Mouse (Mus musculus): ENCODE measurements at regions not wholly inside any gene's neighbourhood (a gene's known extent, or its start where the extent isn't known, plus 50 kb on each side); places are given as distances from the start of the nearest gene placed in this dataset.

DNA sequence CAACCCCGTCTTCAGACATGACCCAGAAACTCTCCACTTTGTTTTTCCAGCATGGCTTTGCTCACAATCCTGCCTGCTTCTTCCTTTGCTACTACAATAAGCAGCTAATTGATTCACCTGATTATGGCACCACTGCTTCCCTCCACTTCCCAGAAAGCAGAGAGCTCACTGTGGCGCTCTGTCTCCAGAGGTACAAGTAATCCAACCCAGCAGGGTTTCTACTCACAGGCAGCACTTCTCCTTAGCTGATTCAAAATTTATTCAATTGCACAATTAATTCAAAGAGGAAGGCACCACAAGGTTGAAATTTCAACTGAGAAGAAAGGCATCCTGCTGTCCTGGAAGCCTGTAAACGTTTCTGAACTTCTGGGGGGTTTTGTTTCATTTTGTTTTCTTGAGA lies 293.9 kb downstream of the Ptprc start:
- H3K9ac ChIP-seq (ENCODE audit: insufficient read depth, low read depth, low read length, poor library complexity, severe bottlenecking): no peak overlapping the region
- in situ Hi-C loops (cut with MboI; ENCODE audit: low sequenced_read_pairs in 2 of 2, unreplicated experiment in 2 of 2): no loop called here
- H3K9me3 ChIP-seq (ENCODE audit: control insufficient read depth, insufficient read depth, low read depth, low read length): no peaks in the 10 kb centered on the region
- TF ChIP-seq CHD2 (IDR thresholded peaks at IDR 0.05; ENCODE audit: low read depth, low read length): no peak
- no peak for TF ChIP-seq ZC3H11A (IDR thresholded peaks at IDR 0.05; ENCODE audit: borderline replicate concordance, low read depth, low read length)
- no peak for TF ChIP-seq MAFK (IDR thresholded peaks at IDR 0.05; ENCODE audit: insufficient read depth, low read depth, low read length)
- no peak for TF ChIP-seq ZNF384 (IDR thresholded peaks at IDR 0.05; ENCODE audit: low read depth, low read length)
- TF ChIP-seq HCFC1 (IDR thresholded peaks at IDR 0.05; ENCODE audit: borderline replicate concordance, insufficient read depth, low read length): no peak
- no peaks in the 10 kb centered on the region for H3K36me3 ChIP-seq (ENCODE audit: control insufficient read depth, insufficient read depth, low read length, poor library complexity, severe bottlenecking)
- no peak overlapping the region for H3K4me3 ChIP-seq (ENCODE audit: insufficient read depth in 1 of 2, low read depth in 1 of 2, low read length in 2 of 2, poor library complexity in 1 of 2, severe bottlenecking in 1 of 2)
- no peak for DNase-seq (ENCODE audit: low read depth, low spot score)
- no peaks in the 10 kb centered on the region for H3K4me1 ChIP-seq (ENCODE audit: control insufficient read depth in 2 of 2, insufficient read depth in 2 of 2, low read length in 2 of 2, poor library complexity in 1 of 2)
- H3K27ac ChIP-seq (ENCODE audit: insufficient read depth, low read depth, low read length, poor library complexity, severe bottlenecking): no peak overlapping the region

DNA sequence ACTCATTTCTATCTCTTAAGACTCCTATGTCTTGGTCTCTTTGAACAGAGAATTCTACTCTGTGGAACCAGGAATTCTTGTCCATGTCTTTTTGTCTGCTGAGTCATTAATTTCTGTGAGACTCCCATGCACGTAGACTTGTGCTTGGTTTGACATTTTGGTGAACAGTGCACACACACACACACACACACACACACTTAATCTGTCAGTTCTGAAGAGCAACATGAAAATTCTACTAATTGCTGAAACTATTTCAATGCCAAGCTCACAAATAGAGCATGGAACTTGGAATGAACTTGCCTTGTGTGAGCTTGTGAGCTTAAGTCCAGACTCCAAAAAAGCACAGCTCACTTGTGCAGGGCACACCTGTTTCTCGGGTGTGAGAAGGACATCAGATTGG lies 301.1 kb downstream of the Ptprc start:
- Histone ChIP-seq H3K9ac (ENCODE audit: insufficient read depth, low read depth, low read length, poor library complexity, severe bottlenecking) (no peak overlapping the region), H3K4me1 (ENCODE audit: control insufficient read depth in 2 of 2, insufficient read depth in 2 of 2, low read length in 2 of 2, poor library complexity in 1 of 2) (no peaks in the 10 kb centered on the region), H3K36me3 (ENCODE audit: control insufficient read depth, insufficient read depth, low read length, poor library complexity, severe bottlenecking) (no peaks in the 10 kb centered on the region), H3K9me3 (ENCODE audit: control insufficient read depth, insufficient read depth, low read depth, low read length) (no peaks in the 10 kb centered on the region), H3K27ac (ENCODE audit: insufficient read depth, low read depth, low read length, poor library complexity, severe bottlenecking) (no peak overlapping the region), H3K4me3 (ENCODE audit: insufficient read depth in 1 of 2, low read depth in 1 of 2, low read length in 2 of 2, poor library complexity in 1 of 2, severe bottlenecking in 1 of 2) (no peak overlapping the region)
- TF ChIP-seq MAFK (IDR thresholded peaks at IDR 0.05; ENCODE audit: insufficient read depth, low read depth, low read length): no peak
- TF ChIP-seq CHD2 (IDR thresholded peaks at IDR 0.05; ENCODE audit: low read depth, low read length): no peak
- no peak for TF ChIP-seq ZNF384 (IDR thresholded peaks at IDR 0.05; ENCODE audit: low read depth, low read length)
- no peak for TF ChIP-seq ZC3H11A (IDR thresholded peaks at IDR 0.05; ENCODE audit: borderline replicate concordance, low read depth, low read length)
- TF ChIP-seq HCFC1 (IDR thresholded peaks at IDR 0.05; ENCODE audit: borderline replicate concordance, insufficient read depth, low read length): no peak
- no peak for DNase-seq (ENCODE audit: low read depth, low spot score)
- in situ Hi-C loops (cut with MboI; ENCODE audit: low sequenced_read_pairs in 2 of 2, unreplicated experiment in 2 of 2): no loop called here

DNA sequence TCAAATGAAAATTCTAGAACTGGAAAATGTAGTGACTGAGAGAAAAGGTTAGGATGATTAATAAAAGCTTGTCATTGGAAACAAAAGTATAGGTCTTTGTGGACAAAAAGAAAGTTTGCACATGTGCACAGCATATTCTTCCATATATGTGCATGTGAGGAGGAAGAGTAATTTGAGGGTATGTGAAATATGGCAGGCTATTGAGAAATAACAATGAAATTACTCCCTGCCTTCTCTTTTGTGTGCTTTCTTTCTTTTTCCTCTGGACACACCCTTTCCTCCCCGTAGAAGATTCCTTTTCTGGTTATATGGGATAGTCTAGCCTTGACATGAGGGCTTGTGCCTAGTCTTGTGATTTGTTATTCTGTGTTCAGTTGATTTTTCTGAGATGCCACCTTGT lies 301.9 kb downstream of the Ptprc start:
- no peaks in the 10 kb centered on the region for H3K9me3 ChIP-seq (ENCODE audit: control insufficient read depth, insufficient read depth, low read depth, low read length)
- in situ Hi-C loops (cut with MboI; ENCODE audit: low sequenced_read_pairs in 2 of 2, unreplicated experiment in 2 of 2): no loop called here
- no peaks in the 10 kb centered on the region for H3K4me1 ChIP-seq (ENCODE audit: control insufficient read depth in 2 of 2, insufficient read depth in 2 of 2, low read length in 2 of 2, poor library complexity in 1 of 2)
- H3K9ac ChIP-seq (ENCODE audit: insufficient read depth, low read depth, low read length, poor library complexity, severe bottlenecking): no peak overlapping the region
- no peak for DNase-seq (ENCODE audit: low read depth, low spot score)
- no peak for TF ChIP-seq CHD2 (IDR thresholded peaks at IDR 0.05; ENCODE audit: low read depth, low read length)
- TF ChIP-seq HCFC1 (IDR thresholded peaks at IDR 0.05; ENCODE audit: borderline replicate concordance, insufficient read depth, low read length): no peak
- TF ChIP-seq ZC3H11A (IDR thresholded peaks at IDR 0.05; ENCODE audit: borderline replicate concordance, low read depth, low read length): no peak
- TF ChIP-seq ZNF384 (IDR thresholded peaks at IDR 0.05; ENCODE audit: low read depth, low read length): no peak
- TF ChIP-seq MAFK (IDR thresholded peaks at IDR 0.05; ENCODE audit: insufficient read depth, low read depth, low read length): no peak
- no peaks in the 10 kb centered on the region for H3K36me3 ChIP-seq (ENCODE audit: control insufficient read depth, insufficient read depth, low read length, poor library complexity, severe bottlenecking)
- H3K27ac ChIP-seq (ENCODE audit: insufficient read depth, low read depth, low read length, poor library complexity, severe bottlenecking): no peak overlapping the region
- H3K4me3 ChIP-seq (ENCODE audit: insufficient read depth in 1 of 2, low read depth in 1 of 2, low read length in 2 of 2, poor library complexity in 1 of 2, severe bottlenecking in 1 of 2): no peak overlapping the region

DNA sequence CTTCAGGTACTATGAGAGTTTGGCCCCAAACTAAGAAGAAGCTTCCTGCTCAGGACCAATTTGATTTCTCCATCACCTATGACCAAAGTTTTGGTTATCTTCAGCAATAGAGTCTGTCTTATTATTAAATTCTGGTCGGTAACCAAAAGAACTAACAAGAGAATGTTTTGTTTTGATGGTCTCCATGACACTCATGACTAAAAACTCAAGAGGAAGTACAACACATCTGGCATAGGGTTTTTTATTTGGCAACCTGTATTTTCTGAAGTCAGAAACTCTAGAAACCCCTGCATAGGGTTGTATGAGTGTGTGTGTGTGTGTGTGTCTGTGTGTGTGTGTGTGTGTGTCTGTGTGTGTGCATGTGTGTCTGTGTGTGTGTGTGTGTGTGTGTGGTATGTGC lies 310.5 kb downstream of the Ptprc start:
- no peak overlapping the region for H3K9ac ChIP-seq (ENCODE audit: insufficient read depth, low read depth, low read length, poor library complexity, severe bottlenecking)
- H3K27ac ChIP-seq (ENCODE audit: insufficient read depth, low read depth, low read length, poor library complexity, severe bottlenecking): no peak overlapping the region
- H3K9me3 ChIP-seq (ENCODE audit: control insufficient read depth, insufficient read depth, low read depth, low read length): no peaks in the 10 kb centered on the region
- in situ Hi-C loops (cut with MboI; ENCODE audit: low sequenced_read_pairs in 2 of 2, unreplicated experiment in 2 of 2): no loop called here
- H3K4me3 ChIP-seq (ENCODE audit: insufficient read depth in 1 of 2, low read depth in 1 of 2, low read length in 2 of 2, poor library complexity in 1 of 2, severe bottlenecking in 1 of 2): no peak overlapping the region
- no peaks in the 10 kb centered on the region for H3K4me1 ChIP-seq (ENCODE audit: control insufficient read depth in 2 of 2, insufficient read depth in 2 of 2, low read length in 2 of 2, poor library complexity in 1 of 2)
- no peaks in the 10 kb centered on the region for H3K36me3 ChIP-seq (ENCODE audit: control insufficient read depth, insufficient read depth, low read length, poor library complexity, severe bottlenecking)
- no peak for TF ChIP-seq CHD2 (IDR thresholded peaks at IDR 0.05; ENCODE audit: low read depth, low read length)
- TF ChIP-seq MAFK (IDR thresholded peaks at IDR 0.05; ENCODE audit: insufficient read depth, low read depth, low read length): no peak
- no peak for TF ChIP-seq HCFC1 (IDR thresholded peaks at IDR 0.05; ENCODE audit: borderline replicate concordance, insufficient read depth, low read length)
- no peak for TF ChIP-seq ZC3H11A (IDR thresholded peaks at IDR 0.05; ENCODE audit: borderline replicate concordance, low read depth, low read length)
- TF ChIP-seq ZNF384 (IDR thresholded peaks at IDR 0.05; ENCODE audit: low read depth, low read length): no peak
- DNase-seq (ENCODE audit: low read depth, low spot score): no peak

DNA sequence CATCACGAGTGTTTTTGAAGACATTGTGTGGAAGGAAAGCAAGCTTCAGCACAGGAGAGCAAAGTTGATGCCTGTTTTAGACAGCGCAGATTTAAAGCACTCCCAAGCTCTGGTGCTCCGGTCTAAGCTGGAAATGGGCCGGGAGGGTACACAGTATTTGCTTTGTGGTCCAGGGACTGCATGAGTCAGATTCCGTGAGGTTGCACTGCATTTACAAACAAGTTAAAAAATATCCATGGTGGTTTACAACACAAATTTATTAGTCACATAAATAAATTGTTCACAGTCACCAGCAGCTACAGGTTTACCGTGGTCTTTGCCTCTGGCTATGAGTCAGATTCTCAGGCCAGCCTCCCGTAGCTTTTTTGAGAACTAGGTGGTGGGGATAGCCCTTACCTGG lies 312.0 kb downstream of the Ptprc start:
- Histone ChIP-seq H3K27ac (ENCODE audit: insufficient read depth, low read depth, low read length, poor library complexity, severe bottlenecking) (no peak overlapping the region), H3K9ac (ENCODE audit: insufficient read depth, low read depth, low read length, poor library complexity, severe bottlenecking) (no peak overlapping the region), H3K4me1 (ENCODE audit: control insufficient read depth in 2 of 2, insufficient read depth in 2 of 2, low read length in 2 of 2, poor library complexity in 1 of 2) (no peaks in the 10 kb centered on the region), H3K9me3 (ENCODE audit: control insufficient read depth, insufficient read depth, low read depth, low read length) (no peaks in the 10 kb centered on the region), H3K36me3 (ENCODE audit: control insufficient read depth, insufficient read depth, low read length, poor library complexity, severe bottlenecking) (no peaks in the 10 kb centered on the region), H3K4me3 (ENCODE audit: insufficient read depth in 1 of 2, low read depth in 1 of 2, low read length in 2 of 2, poor library complexity in 1 of 2, severe bottlenecking in 1 of 2) (no peak overlapping the region)
- in situ Hi-C loops (cut with MboI; ENCODE audit: low sequenced_read_pairs in 2 of 2, unreplicated experiment in 2 of 2): no loop called here
- no peak for DNase-seq (ENCODE audit: low read depth, low spot score)
- no peak for TF ChIP-seq MAFK (IDR thresholded peaks at IDR 0.05; ENCODE audit: insufficient read depth, low read depth, low read length)
- TF ChIP-seq ZC3H11A (IDR thresholded peaks at IDR 0.05; ENCODE audit: borderline replicate concordance, low read depth, low read length): no peak
- no peak for TF ChIP-seq HCFC1 (IDR thresholded peaks at IDR 0.05; ENCODE audit: borderline replicate concordance, insufficient read depth, low read length)
- TF ChIP-seq ZNF384 (IDR thresholded peaks at IDR 0.05; ENCODE audit: low read depth, low read length): no peak
- TF ChIP-seq CHD2 (IDR thresholded peaks at IDR 0.05; ENCODE audit: low read depth, low read length): no peak

All from ES-E14 (cell line).